Mouse (Mus musculus): ENCODE data around the gene Bod1. TPM values are rescaled to one million over a fixed set of nuclear protein-coding genes. Genes with fewer than 3 reads are reported as not detected.

Gene Bod1
- polyA plus RNA-seq, 1 experiment from 2014 or later: 136 TPM

GRCm38 (mm10) chr11:31684913-31685567 lies 13.4 kb upstream of the Bod1 start:
- H3K9me3 ChIP-seq: no peaks in the 10 kb centered on the region
- H3K27ac ChIP-seq: no peak overlapping the region
- no peaks in the 10 kb centered on the region for H3K36me3 ChIP-seq
- peaks cover 15% of the 10 kb centered on the region for H3K4me1 ChIP-seq (replicated peaks)
- no peak for DNase-seq (ENCODE audit: low spot score)
- H3K27me3 ChIP-seq (ENCODE audit: insufficient read depth, poor library complexity, severe bottlenecking): no peaks in the 10 kb centered on the region
- WGBS: 84% methylated on average over 9 of the region's 9 CpGs
- H3K4me3 ChIP-seq: no peak overlapping the region

GRCm38 (mm10) chr11:31684126-31684525 lies 12.4 kb upstream of the Bod1 start:
- WGBS: 77% methylated on average over 2 of the region's 2 CpGs
- Histone ChIP-seq H3K27me3 (ENCODE audit: insufficient read depth, poor library complexity, severe bottlenecking) (no peaks in the 10 kb centered on the region), H3K27ac (no peak overlapping the region), H3K4me3 (no peak overlapping the region), H3K4me1 (replicated peaks) (peaks cover 9% of the 10 kb centered on the region), H3K36me3 (no peaks in the 10 kb centered on the region), H3K9me3 (no peaks in the 10 kb centered on the region)
- DNase-seq (ENCODE audit: low spot score): no peak

- H3K36me3 ChIP-seq: no peaks in the 10 kb centered on the region
- WGBS: 79% methylated on average over 16 of the region's 16 CpGs
Measured at GRCm38 (mm10) chr11:31679840-31680381, 8.2 kb upstream of the Bod1 start.

DNA sequence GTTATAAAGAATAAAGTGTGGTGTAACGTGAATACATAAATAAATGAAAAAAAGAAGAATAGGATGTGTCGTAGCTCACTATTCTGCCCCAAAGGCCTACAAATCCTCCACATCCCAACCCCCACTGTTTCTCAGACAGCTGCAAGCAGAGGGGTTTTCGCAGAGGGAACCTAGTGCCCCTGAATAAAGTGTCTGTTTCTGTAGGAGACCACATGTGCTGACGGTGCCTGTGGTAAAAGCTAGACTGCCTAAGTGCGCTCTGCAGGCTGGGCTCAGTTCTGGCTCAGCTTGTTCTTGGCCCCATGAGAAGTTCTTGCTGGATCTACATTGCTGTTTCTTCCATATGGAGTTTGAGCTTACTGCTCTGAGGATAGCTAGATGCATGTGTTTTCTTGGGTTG lies 5.6 kb upstream of the Bod1 start:
- DNase-seq (ENCODE audit: low spot score): no peak
- WGBS: 90% methylated on average over 5 of the region's 5 CpGs
- no peaks in the 10 kb centered on the region for H3K9me3 ChIP-seq
- no peaks in the 10 kb centered on the region for H3K27me3 ChIP-seq (ENCODE audit: insufficient read depth, poor library complexity, severe bottlenecking)
- H3K36me3 ChIP-seq: no peaks in the 10 kb centered on the region
- H3K4me3 ChIP-seq: no peak overlapping the region
- H3K27ac ChIP-seq: no peak overlapping the region
- H3K4me1 ChIP-seq (replicated peaks): peaks cover 9% of the 10 kb centered on the region; the same call in 1 of the 2 replicates

More at GRCm38 (mm10) chr11:31679840-31680381, 8.2 kb upstream of the Bod1 start:
- no peak overlapping the region for H3K27ac ChIP-seq
- H3K4me3 ChIP-seq: no peak overlapping the region
- DNase-seq (ENCODE audit: low spot score): no peak
- no peaks in the 10 kb centered on the region for H3K27me3 ChIP-seq (ENCODE audit: insufficient read depth, poor library complexity, severe bottlenecking)
- H3K4me1 ChIP-seq (replicated peaks): peaks cover 4% of the 10 kb centered on the region
- no peaks in the 10 kb centered on the region for H3K9me3 ChIP-seq

GRCm38 (mm10) chr11:31676661-31677252 lies 5.1 kb upstream of the Bod1 start:
- no peak for DNase-seq (ENCODE audit: low spot score)
- Histone ChIP-seq H3K27me3 (ENCODE audit: insufficient read depth, poor library complexity, severe bottlenecking) (no peaks in the 10 kb centered on the region), H3K4me3 (no peak overlapping the region), H3K36me3 (no peaks in the 10 kb centered on the region), H3K4me1 (replicated peaks) (peaks cover 12% of the 10 kb centered on the region; the same call in 1 of the 2 replicates), H3K27ac (peak overlapping the region; percentile 66; the same call in 1 of the 2 replicates), H3K9me3 (no peaks in the 10 kb centered on the region)
- WGBS: 91% methylated on average over 3 of the region's 3 CpGs

GRCm38 (mm10) chr11:31675430-31675829 lies 3.7 kb upstream of the Bod1 start:
- Histone ChIP-seq H3K27ac (no peak overlapping the region), H3K36me3 (no peaks in the 10 kb centered on the region), H3K27me3 (ENCODE audit: insufficient read depth, poor library complexity, severe bottlenecking) (no peaks in the 10 kb centered on the region), H3K4me3 (no peak overlapping the region), H3K4me1 (replicated peaks) (peaks cover 16% of the 10 kb centered on the region), H3K9me3 (no peaks in the 10 kb centered on the region)
- peak; percentile 41 for DNase-seq (ENCODE audit: low spot score)
- 55% methylated on average over 2 of the region's 2 CpGs for WGBS

DNA sequence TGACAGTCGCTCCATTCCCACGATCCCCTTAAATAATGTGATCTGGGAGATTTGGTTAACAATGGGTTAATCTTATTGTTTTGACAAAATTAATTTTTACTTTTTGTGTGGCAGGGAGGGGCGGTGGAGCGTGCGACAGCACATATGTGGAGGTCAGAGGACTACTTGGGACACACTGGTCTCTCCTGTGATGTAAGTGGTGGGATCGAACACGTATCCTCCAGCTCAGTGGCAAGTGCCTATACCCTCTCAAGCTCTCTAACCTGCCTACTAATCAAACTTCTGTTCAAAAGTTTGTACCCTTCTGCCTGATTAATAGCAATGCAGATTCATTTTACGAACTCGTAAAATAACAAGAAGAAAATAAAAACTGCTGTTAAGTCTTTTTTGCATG lies 482 bp upstream of the Bod1 start:
- no peak for DNase-seq (ENCODE audit: low spot score)
- Histone ChIP-seq H3K4me3 (peak overlapping the region; percentile 95), H3K27ac (peak overlapping the region; percentile 95), H3K4me1 (replicated peaks) (peaks cover 23% of the 10 kb centered on the region), H3K27me3 (ENCODE audit: insufficient read depth, poor library complexity, severe bottlenecking) (no peaks in the 10 kb centered on the region), H3K9me3 (no peaks in the 10 kb centered on the region), H3K36me3 (peaks cover 32% of the 10 kb centered on the region)
- WGBS: 15% methylated on average over 9 of the region's 9 CpGs

GRCm38 (mm10) chr11:31670468-31670921 lies 1.2 kb downstream of the Bod1 start:
- no peaks in the 10 kb centered on the region for H3K27me3 ChIP-seq (ENCODE audit: insufficient read depth, poor library complexity, severe bottlenecking)
- DNase-seq (ENCODE audit: low spot score): no peak
- peaks cover 49% of the 10 kb centered on the region for H3K36me3 ChIP-seq
- no peaks in the 10 kb centered on the region for H3K9me3 ChIP-seq
- WGBS: 79% methylated on average over 5 of the region's 5 CpGs
- peak overlapping the region; percentile 95 for H3K4me3 ChIP-seq
- H3K27ac ChIP-seq: no peak overlapping the region
- peaks cover 23% of the 10 kb centered on the region for H3K4me1 ChIP-seq (replicated peaks)

- H3K36me3 ChIP-seq: peaks cover 61% of the 10 kb centered on the region
- H3K27ac ChIP-seq: no peak overlapping the region
- no peak for DNase-seq (ENCODE audit: low spot score)
- no peaks in the 10 kb centered on the region for H3K27me3 ChIP-seq (ENCODE audit: insufficient read depth, poor library complexity, severe bottlenecking)
- WGBS: 94% methylated on average over 9 of the region's 9 CpGs
- H3K4me3 ChIP-seq: no peak overlapping the region
- peaks cover 23% of the 10 kb centered on the region for H3K4me1 ChIP-seq (replicated peaks)
- no peaks in the 10 kb centered on the region for H3K9me3 ChIP-seq
Measured at GRCm38 (mm10) chr11:31669172-31669869, 2.4 kb downstream of the Bod1 start.

DNA sequence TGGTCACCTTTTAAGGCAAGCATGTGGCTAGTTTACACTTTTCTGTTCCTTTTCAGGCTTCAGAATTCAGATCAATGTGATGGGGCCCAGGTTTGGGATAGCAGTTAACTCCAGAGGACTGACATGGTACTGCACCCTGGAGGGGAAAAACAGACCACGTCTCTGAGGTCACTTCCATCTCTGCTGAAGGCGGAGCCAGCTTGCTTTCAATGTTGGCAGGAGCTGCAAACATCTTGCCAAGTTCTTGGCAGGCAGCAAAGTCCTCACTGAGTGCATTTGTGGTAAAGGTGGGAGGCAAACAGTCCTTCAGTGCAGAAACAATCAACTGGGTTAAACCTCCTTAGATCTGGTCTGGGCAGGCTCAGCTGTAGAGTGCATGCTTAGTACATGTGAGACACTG lies 7.5 kb downstream of the Bod1 start:
- Histone ChIP-seq H3K4me1 (replicated peaks) (no peaks in the 10 kb centered on the region), H3K36me3 (peaks cover 87% of the 10 kb centered on the region)
- 82% methylated on average over 2 of the region's 2 CpGs for WGBS

GRCm38 (mm10) chr11:31663501-31663900 lies 8.2 kb downstream of the Bod1 start:
- H3K4me1 ChIP-seq (replicated peaks): no peaks in the 10 kb centered on the region
- no peaks in the 10 kb centered on the region for H3K27me3 ChIP-seq (ENCODE audit: insufficient read depth, poor library complexity, severe bottlenecking)
- peaks cover 80% of the 10 kb centered on the region for H3K36me3 ChIP-seq
- WGBS: 89% methylated on average over 4 of the region's 4 CpGs
- H3K4me3 ChIP-seq: no peak overlapping the region
- no peaks in the 10 kb centered on the region for H3K9me3 ChIP-seq
- H3K27ac ChIP-seq: no peak overlapping the region
- no peak for DNase-seq (ENCODE audit: low spot score)

More for the DNA sequence above, 7.5 kb downstream of the Bod1 start:
- H3K27me3 ChIP-seq (ENCODE audit: insufficient read depth, poor library complexity, severe bottlenecking): no peaks in the 10 kb centered on the region
- no peak overlapping the region for H3K27ac ChIP-seq
- no peak overlapping the region for H3K4me3 ChIP-seq
- no peak for DNase-seq (ENCODE audit: low spot score)
- H3K9me3 ChIP-seq: no peaks in the 10 kb centered on the region

DNA sequence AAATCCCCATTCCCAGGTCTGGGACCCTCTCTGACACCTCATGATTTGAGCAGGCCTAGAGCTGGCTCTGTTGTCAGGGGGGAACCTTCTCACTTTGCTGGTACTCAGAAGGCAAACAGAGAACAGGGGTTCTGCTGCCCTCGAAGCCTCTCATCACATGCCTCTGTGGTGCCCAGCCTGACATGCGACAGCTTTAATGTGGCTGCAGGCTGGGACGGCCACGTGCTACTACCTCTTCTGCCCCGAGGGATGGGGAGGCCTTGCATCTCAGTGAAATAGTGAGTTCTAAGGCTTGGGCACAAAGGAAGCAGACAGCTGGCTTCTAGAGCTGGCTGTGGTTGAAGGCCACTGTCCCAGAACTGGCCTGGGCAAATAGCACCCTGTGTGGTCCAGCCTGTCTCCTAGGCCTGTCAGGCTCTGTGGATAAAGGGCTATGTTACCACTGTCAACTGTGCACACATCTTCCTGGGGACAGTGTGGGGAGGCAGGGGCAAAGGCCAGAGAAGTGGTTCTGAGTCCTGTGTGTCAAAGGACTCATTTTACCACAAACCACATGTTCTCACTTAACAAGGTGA lies 8.7 kb downstream of the Bod1 start:
- Histone ChIP-seq H3K4me3 (no peak overlapping the region), H3K36me3 (peaks cover 75% of the 10 kb centered on the region), H3K4me1 (replicated peaks) (no peaks in the 10 kb centered on the region), H3K27me3 (ENCODE audit: insufficient read depth, poor library complexity, severe bottlenecking) (no peaks in the 10 kb centered on the region), H3K27ac (no peak overlapping the region), H3K9me3 (no peaks in the 10 kb centered on the region)
- 84% methylated on average over 5 of the region's 5 CpGs for WGBS
- no peak for DNase-seq (ENCODE audit: low spot score)
